Mouse (Mus musculus) lung, postnatal 4 days (tissue): ENCODE results near the gene Nav2.

ENCODE experiments used
- DNase-seq, 2 experiments: peaks; one replicate each; pipeline ENCODE4 v3.0.0; 2021

Nav2 gene

DNA sequence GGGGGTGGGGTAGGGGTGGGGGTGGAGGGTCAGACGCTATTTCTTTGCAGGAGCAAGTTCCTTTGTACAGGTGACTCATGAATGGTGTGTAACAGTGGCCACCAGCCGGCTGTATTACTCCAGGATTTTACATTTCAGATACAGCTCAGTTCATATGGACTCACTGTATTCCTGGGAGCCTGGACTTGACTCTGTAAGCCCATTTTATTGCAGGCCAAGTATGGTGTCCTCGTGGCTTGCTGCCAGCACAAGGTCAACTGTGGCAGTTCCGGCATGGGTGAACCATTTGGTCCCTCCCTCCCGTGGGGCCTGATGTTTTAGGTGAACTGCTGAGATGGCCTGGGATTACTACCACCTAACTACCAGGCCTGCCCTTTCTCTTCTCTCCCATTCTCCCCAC, 629.8 kb downstream of the Nav2 start:
- DNase-seq, result no peak

DNA sequence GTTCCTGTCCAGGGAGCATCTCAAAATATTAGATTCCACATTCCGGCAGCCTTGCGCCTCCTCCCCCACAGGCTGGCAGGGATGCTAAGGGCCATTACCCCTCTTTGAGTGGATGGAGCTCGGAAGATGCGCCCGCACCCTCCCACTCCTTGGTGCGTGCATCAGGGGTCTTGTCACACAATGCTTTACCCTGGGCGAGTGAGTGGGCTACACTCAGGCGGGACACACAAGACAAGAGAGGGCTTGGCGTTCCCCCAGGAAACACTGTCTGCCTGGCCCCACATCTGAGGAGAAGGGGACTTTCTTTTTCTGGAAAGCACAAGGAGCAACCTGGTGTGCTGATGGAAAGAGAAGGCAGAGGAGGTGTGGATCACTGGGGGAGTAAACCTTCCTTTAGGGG, 631.7 kb downstream of the Nav2 start:
- DNase-seq, result no peak

DNA sequence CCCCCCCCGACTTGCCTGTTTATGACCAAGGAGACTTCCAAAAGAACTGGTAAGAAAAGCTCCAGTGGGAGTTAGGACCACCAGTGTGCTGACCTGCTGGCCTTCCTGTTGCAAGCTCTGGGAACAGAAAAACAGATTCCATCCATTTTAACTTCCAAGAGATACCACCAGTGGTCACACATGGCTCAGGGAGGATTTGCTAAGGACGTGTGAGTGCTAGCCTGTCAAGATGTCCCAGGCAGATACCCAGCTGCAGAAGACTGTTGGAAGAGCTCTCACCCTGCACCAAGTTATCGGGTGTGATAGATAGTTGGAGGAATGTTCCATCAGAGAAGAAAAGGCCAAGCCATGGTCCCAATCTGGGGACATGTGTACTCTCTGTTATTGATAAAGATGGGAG, 633.6 kb downstream of the Nav2 start:
- no peak for DNase-seq

DNA sequence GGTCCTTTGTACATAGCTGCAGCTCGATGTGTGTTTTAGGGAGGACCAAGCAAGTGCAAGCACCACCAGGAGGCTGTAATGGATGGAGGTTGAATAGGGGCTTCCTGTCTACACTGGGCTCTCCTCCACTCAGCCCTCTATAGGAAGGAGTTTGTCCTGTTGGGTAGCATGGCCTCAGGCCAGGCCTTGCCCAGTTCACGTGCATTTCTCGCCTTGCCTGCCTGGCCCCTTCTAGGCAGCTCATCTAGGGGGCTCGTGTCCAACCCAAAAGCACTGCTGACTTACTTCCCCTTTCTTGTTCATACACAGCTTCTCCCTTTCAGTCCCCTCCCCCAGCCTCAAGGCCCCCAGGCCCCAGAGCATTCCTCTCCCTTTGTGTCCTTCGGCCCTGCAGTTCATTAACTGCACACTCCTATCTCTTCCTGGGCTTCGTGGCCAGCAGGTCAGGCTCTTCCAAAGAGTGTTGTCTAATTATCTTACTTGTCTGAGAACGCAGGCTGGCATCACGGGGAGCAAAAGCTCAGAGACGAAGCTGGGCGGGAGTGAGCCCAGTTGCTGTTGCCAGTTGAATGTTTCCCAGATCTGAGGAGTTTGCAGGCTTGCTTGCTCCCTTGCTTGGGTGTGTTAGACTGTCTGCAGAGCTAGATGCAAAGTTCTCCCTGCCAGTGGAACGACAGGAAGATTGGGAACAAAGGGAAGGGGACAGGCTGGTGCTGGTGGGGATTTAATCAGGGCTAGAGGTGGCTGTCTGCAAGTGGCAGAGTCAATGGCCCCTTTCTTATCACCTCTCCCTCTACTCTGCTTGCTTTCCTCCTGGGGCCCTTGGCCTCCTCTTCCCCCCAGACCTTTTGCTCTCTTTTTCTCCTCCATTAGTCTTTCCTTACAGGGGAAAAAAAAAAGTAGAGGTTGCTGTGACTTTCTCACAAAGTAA, 636.5 kb downstream of the Nav2 start:
- DNase-seq, result peak in 1 of 2 experiments; percentile 50

DNA sequence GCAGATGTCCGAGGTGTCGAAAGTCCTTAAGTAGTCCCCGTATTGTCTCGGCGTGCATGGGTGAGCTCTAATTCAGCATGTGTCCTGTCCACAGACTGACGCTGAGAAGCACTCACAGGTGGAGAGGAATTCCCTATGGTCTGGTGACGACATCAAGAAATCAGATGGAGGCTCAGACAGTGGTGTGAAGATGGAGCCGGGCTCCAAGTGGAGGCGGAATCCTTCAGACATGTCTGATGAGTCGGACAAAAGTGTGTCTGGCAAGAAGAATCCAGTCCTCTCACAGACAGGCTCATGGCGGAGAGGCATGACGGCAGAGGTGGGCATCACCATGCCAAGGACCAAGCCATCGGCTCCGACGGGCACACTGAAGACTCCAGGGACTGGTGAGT, 637.2 kb downstream of the Nav2 start:
- DNase-seq, result no peak

DNA sequence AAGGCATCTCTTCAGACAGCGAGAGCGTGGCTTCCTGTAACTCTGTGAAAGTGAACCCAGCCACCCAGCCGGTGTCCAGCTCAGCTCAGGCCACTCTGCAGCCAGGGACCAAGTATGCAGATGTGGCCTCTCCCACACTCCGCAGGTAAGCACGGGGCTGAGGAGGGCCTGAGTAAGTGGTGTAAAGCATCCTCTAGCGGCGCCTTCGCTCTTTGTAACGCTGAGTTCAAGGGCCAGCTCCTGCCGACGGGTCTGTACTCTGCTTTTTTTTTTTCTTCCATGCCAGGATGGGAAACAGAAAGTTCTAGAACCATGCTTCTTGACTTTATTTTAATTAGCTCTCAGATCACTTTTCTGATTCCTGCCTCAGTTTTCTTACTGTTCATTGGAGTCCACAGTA, 639.9 kb downstream of the Nav2 start:
- peak; percentile 39 to 74 for DNase-seq

DNA sequence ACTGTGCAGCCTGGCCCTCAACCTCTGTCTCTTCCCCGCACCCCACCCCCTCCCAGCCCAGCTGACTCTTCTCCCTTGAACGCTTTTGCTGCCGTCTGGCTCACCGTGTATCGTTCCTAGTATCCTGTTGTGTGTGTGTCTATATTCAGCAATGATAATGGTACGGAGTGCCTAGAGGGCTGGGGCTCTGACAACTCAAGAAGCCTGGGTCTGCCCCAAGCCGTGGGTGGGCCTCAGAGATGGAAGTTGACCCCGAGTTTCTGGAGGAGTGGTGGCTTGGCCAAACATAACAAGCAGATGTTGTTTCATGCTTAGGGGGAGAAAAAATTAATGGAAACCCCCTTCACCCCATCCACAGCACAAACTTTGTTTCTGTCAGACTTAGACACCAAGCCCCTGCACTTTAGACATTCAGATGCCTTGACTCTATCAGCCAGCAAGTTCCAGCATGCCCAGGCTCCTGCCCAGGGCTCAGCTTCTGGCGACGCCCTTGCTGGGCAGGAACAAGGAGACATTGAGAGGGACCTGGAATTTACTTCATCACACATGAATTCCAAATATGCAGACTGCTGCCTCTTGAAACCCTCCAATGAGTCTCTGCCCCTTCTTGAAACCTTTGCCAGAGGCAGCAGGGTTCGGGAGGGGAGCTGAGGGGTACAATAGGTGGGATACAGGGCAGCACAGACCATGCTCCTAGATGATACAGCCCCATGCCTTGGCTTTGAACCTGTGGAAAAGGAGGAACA, 644.9 kb downstream of the Nav2 start:
- peak; percentile 53 to 75 for DNase-seq

DNA sequence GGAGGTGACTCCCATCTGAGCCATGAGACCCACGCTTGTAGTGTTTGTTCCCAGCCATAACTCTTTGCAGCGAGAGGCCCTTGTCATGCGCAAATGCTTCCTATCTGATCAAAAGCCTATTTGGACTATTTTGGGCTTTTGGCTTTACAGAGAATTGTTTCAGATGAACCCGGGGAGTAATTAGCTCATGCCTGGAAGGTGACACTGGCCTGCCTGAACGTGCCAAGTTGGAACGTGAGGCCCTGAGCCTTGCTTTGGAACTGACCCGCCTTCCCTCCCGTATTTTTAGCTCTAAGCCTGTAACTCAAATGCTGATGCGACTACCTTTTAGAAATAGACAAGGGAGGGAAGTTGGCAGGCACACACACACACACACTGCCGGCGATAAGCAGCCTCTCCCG, 649.7 kb downstream of the Nav2 start:
- no peak for DNase-seq

DNA sequence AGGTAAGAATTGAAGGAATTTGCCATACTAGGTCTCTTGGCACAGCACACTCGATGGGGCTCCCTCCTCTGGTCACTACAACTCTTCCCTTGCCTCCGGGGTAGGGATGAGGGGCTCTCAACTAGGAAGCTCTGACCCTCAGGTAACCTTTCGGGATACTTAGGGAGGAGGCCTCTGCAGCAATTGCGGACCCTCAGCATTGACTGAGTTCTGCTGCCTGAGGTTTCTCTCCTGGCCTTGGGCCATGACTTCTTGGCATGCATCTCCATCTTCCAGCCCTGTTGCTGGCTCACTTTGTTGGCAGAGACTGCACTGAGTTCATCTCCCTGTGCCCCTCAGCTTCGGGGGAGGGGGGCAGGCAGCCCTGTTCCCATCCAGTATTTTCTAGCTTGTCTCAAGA, 650.4 kb downstream of the Nav2 start:
- DNase-seq, result peak; percentile 53 to 76

DNA sequence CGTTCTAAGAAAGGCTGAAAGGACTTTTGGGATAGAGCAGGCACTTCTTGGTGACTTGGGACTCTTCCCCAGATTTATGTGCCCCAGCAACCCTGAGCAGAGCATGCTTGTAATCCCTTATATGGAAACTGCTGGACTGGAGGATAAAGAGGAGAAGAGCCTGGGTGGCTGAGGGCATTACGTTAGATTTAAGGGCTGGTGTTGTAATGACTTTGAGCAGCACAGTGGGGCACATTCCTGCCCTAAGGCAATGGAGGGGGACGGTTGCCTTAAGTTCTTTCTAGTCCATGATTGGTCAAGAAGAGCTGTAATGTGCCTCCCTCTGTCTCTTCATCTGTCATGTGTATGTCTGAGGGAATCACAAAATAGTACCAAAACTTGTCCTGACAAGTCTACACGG, 651.5 kb downstream of the Nav2 start:
- no peak for DNase-seq

DNA sequence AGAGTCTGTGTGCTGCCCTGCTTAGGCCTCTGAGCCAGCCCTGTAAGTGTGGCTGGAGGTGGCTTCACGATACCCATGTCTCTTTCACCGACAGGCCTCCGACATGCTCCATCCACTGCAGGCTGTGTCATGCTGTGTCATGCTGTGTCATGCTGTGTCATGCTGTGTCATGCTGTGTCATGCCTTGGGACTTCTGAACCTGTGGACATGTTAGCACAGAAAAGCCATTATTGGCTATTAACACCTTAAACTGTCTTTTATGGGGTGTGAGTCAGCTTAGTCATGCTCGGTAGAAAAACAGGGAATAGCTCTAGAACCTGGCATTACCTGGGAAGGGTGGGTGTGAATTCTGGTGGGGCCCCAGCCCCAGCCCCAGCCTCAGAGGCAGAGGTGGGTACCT, 653.9 kb downstream of the Nav2 start:
- DNase-seq, result no peak

DNA sequence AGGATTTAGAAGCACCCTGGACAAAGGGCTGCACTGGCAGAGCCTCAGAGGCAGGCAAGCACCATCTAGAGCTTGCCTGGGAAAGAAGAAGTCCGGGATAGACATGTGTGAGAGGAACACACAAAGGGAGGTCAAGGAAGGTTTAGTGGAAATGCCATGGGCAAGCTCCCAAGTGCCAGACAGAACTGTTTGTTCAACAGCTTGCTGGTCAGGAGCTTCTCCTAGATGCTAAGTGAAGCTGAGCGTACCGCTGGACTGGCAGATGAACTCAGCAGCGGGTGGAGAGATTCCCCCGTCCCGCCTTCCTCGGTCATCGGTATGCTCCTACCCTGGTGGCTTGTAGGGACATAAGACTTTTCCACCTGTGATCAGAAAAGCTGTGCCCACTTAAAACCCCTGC, 654.3 kb downstream of the Nav2 start:
- no peak for DNase-seq

DNA sequence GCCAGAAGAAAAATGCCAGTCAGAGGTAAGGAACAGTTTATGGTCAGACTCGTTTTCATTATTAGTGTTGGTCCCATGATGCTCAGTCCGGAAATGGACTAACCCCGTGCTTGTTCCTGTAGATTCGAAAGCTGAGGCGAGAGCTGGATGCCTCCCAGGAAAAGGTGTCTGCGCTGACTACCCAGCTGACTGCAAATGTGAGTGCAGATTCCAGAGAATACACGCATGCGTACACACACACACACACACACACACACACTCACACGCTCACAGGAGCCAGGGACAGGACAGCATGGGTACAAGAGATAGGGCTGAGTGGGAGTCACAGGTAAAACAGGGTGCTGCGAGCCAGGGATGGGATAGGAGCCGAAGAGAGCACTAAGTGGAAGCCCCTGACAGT, 656.6 kb downstream of the Nav2 start:
- no peak for DNase-seq

DNA sequence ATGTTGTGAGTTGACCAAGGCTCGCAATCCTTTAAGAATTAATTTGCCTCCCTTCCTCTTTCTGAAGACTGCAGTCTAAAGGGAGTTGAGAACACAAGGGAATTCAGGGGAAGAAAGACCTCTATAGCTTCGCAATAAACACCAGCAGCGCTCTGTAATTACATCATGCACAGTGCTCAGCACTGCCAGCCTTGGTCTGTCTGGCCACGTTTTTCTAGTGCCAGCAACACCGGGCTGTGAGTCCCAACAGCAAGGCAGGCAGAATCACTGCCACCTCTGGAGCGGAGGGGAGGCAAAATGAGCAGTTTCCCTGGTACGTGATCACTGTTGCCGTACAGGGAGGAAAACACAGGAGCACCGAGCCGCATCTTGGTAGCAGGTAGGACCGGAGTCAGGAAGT, 657.3 kb downstream of the Nav2 start:
- DNase-seq, result no peak

DNA sequence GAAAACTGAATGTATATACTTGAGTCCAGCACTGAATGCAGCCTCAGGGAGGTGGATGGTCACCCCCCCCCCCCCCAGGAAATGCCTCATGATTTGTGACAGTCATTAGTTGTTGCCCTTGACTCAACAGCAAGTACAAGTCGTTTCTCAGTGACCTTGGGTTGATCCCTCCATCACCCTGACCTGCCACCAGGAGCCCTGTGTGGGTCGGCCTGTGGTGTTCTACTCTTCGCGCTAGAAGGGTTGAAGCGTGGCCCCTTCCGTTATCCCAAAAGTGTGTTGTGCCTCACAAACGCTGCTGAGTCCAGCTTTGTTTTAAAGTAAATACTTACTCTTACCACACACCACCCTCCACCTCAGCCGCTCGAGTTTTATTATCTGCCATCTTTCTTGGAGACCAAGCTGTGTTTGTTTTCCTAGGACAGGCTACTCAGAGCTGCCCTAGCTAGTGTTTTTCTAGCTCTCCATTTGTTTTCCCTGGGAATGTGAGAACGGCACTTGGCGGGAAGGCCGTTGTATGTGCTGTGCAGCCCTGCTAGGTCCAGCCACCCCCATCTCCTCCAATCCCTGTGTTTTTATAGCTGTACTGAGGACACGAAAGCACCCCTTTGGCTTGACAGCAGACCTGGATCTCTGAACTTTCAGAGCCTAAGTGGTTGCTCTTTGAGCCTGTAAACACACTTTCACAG, 659.0 kb downstream of the Nav2 start:
- no peak for DNase-seq

DNA sequence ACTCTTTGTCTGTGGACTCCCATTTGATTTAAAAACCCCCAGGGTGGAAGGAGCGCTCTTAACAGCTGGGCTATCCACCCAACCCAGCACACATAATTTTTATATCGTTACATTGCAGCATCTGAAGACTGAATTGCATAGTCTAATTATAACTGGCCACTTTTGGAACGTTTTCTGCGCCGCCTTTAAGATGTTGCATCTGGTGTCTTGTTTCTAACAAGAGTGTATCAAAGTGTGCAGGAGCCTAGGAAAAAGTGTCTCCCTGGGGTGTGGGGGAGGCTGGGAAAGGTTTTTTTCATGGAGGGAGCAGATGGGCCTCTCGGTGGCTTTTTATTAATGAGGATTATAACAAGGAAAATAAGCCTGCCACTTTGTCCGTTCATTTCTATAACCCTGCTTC, 661.1 kb downstream of the Nav2 start:
- no peak for DNase-seq

DNA sequence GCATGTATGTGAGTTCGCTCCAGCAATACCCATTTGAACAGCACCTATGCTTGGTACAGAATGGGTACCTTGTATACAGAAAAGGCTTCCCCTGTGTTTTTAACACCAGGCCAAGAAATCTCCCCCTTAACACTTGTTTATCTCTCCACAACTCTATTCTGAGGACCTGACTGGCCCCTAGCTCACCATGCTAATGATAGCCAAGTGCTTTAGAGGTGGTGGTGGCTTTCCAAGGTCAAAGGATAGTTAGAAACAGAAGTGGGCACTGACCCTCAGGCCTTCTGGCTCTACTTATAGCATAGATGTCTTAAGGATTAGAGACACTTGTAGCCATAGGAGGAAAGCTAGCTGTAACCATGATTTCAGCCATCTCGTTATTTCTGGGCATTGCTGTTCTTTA, 663.1 kb downstream of the Nav2 start:
- DNase-seq, result no peak

DNA sequence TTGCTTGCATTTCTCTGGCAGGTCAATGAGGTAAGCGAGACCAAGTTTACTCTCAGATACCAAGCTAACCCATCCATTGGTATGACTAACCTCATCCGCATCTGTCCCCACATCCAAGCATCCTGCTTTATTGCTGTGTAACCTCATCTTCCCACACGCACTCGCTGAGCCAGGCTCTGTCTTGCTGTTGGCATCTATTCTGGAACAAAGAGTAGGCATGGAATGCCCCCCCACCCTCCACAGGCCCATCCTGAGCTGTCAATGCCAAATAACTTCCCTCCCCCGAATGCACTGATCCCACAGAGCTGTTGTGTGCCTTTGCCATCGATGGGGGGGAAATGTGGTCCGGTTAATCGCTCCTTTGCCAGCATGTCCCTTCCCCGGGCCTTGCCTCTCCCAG, 666.7 kb downstream of the Nav2 start:
- no peak for DNase-seq

DNA sequence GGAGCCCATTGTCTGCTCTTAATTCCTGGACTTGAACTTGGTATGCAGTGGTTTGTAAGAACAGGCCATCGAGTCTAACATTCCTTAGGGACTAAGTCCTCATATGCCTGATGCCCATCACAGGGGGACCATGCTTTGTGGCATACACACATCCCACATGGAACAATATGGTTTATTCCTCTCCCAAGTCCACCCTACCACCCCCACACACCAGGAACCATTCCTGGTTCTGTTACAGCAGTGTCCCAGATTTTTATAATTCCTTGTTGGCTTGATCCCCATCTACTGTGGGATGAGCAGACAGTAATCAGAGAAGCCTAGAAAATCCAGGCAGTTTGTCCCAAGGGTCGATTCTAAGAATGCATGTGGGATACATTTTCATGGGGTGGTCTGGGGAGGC, 668.6 kb downstream of the Nav2 start:
- DNase-seq, result no peak

DNA sequence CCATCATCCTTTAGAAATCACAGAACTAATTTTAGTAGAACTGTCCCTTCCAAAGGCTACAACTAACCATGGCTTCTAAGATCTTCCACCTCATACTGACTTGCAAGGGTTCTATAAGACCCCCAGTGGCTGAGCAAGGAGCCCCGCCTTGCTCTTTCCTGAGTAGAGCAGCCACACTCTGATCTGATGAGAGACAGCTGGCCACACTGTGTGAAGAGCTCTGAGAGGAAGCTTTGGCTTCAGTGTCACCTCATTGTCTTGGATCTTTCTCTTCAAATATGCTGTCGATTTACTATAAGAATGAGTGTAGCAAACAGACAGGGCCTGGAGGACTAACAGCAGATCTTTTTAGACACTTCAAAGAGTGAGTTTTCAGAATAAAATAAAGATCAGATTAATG, 673.4 kb downstream of the Nav2 start:
- DNase-seq, result peak in 1 of 2 experiments; percentile 76

DNA sequence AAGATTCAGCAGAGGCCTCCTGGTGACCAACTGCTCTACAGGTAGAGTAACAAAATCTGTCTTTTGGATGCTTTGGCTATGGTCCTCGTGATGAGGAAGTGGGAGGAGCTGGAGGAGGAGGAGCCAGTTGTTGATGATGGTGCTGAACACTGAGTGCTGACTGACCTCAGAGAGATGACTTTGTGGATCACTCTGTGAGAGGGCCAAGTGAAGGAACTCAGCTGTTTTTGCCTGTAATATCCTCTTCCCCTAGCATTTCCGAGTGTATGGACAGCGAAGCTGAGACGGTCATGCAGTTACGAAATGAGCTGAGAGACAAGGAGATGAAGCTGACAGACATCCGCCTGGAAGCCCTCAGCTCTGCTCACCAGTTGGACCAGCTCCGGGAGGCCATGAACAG, 674.0 kb downstream of the Nav2 start:
- peak; percentile 25 to 73 for DNase-seq

DNA sequence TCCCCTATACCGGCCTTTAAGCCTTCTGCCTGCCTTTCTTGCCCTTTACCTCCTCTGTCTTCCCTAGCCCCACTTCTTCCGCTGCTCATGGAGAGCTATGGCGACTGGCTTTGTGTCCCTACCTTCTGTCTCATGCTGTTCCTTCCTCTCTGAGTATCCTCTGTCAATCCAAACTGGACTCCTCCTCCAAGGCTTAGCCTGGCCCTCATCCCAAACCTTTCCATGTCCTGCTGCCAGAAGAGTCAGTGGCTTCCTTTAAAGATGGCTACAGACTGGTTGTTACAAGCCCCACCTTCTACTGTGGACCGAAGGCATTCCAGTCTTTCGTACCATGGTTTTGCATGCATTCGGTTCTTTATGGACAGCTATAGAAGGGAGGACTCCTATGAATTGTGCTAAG, 674.7 kb downstream of the Nav2 start:
- peak in 1 of 2 experiments; percentile 45 for DNase-seq

DNA sequence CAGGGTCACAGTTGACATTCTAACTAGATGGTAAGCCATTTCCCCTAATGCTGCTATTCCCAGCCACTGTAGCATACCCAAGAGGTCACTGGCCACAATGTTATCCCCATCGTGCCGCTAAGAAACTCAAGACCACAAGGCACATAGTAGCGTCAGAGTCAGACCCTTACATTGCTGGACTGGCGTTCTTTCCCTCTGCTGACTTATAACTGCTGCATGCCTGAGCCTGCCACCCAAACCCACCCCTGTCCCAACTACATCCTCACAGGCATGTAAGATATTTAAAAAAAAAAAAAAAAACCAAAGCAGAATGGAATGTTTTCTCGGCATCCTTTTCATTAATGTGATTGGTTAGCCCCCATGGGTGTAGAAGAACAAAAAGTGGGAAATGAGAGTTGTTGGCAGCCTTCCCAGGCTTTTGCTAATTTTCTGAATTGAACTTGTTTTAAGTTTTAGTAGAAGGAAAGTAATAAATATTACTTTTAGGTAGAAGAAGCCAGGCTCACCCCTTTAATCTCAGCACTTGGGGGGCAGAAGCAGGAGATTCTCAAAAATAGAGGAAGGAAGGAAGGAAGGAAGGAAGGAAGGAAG, 678.1 kb downstream of the Nav2 start:
- DNase-seq, result no peak
